Mouse (Mus musculus) spleen, adult 18-20 months (tissue): ENCODE results near the gene Slc24a3.

Source experiments
- DNase-seq, 2 experiments: peaks; one replicate each; pipeline ENCODE4 v3.0.0; 2022; ENCODE audit warnings: mixed read lengths in 2 of 2

The Slc24a3 gene

GRCm38 (mm10) chr2:145213587-145213986 is 46.0 kb downstream of the Slc24a3 start:
- no peak for DNase-seq

GRCm38 (mm10) chr2:145214086-145214831 is 46.7 kb downstream of the Slc24a3 start:
- no peak for DNase-seq

GRCm38 (mm10) chr2:145216580-145216979 is 49.0 kb downstream of the Slc24a3 start:
- no peak for DNase-seq

GRCm38 (mm10) chr2:145217422-145217821 is 49.9 kb downstream of the Slc24a3 start:
- DNase-seq: no peak

- no peak for DNase-seq
These were observed 51.7 kb downstream of the Slc24a3 start for GRCm38 (mm10) chr2:145219246-145219645.

GRCm38 (mm10) chr2:145223646-145224045 is 56.1 kb downstream of the Slc24a3 start:
- DNase-seq: no peak

- no peak for DNase-seq
These were observed 58.1 kb downstream of the Slc24a3 start for GRCm38 (mm10) chr2:145225640-145226039.

GRCm38 (mm10) chr2:145226100-145226499 is 58.5 kb downstream of the Slc24a3 start:
- DNase-seq: no peak

- no peak for DNase-seq
These were observed 59.8 kb downstream of the Slc24a3 start for GRCm38 (mm10) chr2:145227351-145227750.

GRCm38 (mm10) chr2:145232764-145233484 is 65.4 kb downstream of the Slc24a3 start:
- no peak for DNase-seq

- peak; percentile 8 to 10 for DNase-seq
These were observed 66.2 kb downstream of the Slc24a3 start for GRCm38 (mm10) chr2:145233547-145234398.

GRCm38 (mm10) chr2:145246384-145246783 is 78.8 kb downstream of the Slc24a3 start:
- DNase-seq: no peak

- no peak for DNase-seq
These were observed 80.6 kb downstream of the Slc24a3 start for GRCm38 (mm10) chr2:145248185-145248584.

GRCm38 (mm10) chr2:145257332-145257731 is 89.8 kb downstream of the Slc24a3 start:
- DNase-seq: peak in 1 of 2 experiments; percentile 5

GRCm38 (mm10) chr2:145257855-145258254 is 90.3 kb downstream of the Slc24a3 start:
- no peak for DNase-seq

GRCm38 (mm10) chr2:145260574-145260973 is 93.0 kb downstream of the Slc24a3 start:
- no peak for DNase-seq

GRCm38 (mm10) chr2:145262153-145262552 is 94.6 kb downstream of the Slc24a3 start:
- DNase-seq: no peak

GRCm38 (mm10) chr2:145266723-145267122 is 99.2 kb downstream of the Slc24a3 start:
- no peak for DNase-seq

- no peak for DNase-seq
These were observed 101.4 kb downstream of the Slc24a3 start for GRCm38 (mm10) chr2:145268971-145269370.

- no peak for DNase-seq
These were observed 101.9 kb downstream of the Slc24a3 start for GRCm38 (mm10) chr2:145269410-145269809.

GRCm38 (mm10) chr2:145274016-145274677 is 106.6 kb downstream of the Slc24a3 start:
- no peak for DNase-seq

GRCm38 (mm10) chr2:145279336-145279735 is 111.8 kb downstream of the Slc24a3 start:
- DNase-seq: no peak

GRCm38 (mm10) chr2:145283746-145284145 is 116.2 kb downstream of the Slc24a3 start:
- no peak for DNase-seq
